Mouse (Mus musculus): Measurements from ENCODE around the gene Dpagt1.

Dpagt1 gene

DNA sequence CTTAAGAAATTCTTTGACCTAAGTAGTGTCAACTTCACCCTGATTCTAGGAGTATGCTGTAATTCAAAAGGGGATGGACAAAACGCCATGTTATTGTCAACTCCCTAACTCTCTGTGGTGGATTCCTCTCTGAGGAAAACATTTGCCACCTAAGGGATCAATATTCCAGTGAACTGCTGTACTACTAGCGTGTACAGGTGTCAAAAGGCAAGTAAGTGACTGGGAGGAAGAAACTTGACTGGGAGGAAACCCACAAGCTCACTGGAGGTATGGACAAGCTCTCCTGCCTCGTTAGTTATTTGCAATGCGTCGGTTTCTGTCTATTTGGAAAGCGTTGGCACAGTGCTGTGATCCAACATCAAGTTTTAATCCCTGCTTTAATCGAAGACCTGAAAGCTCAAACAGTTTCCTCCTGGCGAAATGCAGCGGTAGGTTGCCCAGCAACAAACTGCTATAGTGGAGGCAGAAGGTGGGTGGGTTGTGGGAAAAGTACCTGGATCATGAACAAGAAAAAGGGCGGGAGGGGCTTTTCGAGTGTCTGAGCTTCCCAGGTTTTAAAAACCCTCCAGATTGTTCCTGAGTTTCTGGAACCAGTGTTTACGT lies at the start of gene Dpagt1:
Gene Dpagt1 (plus strand): TSS at position 252 of the 603 bp plus-strand sequence.
- WGBS = under 1% methylated on average over 12 of the region's 12 CpGs

DNA sequence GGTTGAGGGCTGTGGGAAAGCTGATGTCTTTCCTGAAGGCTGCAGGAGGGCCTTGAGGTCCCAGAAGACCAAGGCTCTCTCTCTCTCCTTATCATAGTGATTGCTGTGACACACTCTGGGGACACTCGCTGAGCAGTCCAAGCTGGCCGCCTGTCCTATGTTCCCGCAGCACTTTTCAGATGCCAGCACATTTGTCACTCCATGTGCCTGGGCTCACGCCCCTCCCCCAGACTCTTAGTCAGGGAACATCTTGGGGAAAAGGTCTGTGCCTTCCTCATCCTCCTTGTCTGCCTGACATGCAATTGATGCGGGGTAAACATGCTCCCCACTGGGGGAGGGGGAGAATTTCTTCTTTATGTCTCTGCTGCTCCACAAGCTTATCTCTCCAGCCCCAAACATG lies 42.6 kb upstream of the Dpagt1 start:
- 66% methylated on average over 5 of the region's 5 CpGs for WGBS

DNA sequence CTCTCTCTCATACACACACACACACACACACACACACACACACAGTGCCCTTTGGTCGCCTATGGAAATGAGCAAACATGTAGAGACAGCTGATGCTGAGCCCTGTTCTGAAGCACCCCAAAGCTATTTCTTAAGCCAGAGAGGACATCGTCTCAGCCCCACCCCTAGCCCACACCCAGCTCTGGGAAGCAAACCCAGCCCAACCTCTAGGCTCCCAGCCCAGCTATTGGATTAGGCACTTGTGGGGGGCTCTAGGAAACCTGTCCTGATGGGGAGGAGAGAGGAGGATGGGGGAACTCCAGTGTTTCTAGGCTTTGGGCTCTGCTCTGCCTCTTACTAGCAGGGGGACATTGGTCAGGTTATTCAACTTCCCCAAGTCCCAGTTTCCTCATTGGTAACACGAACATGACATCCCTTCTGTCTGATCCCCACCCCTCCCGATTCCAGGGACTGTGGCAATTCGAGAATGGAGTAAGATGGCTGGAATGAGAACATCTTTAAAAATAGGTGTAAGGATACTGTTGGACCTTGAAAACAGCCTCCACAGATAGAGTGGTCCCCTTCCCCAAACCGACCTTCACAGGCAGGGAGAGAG lies 39.5 kb upstream of the Dpagt1 start:
- 14% methylated on average over 6 of the region's 6 CpGs for WGBS

DNA sequence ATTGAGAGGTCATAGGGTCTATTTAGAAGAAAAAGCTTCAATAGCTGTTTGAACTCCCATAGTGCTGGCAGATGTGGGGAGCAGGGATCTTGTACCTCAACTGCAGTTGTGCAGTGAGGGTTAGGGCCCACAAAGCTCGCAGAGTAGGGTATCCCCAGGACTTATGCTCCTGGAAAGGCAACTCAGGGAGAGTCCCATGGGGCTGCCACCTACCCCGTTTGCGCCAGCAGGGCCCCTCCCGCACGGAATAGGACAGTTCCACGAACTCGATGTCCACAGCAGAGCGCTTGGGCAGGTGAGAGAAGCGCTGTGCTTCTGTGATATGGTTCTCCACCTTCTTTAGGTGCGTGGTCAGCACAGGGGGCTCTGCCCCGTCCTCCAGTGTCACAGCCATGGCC lies 38.8 kb upstream of the Dpagt1 start:
- WGBS = 9% methylated on average over 11 of the region's 11 CpGs

DNA sequence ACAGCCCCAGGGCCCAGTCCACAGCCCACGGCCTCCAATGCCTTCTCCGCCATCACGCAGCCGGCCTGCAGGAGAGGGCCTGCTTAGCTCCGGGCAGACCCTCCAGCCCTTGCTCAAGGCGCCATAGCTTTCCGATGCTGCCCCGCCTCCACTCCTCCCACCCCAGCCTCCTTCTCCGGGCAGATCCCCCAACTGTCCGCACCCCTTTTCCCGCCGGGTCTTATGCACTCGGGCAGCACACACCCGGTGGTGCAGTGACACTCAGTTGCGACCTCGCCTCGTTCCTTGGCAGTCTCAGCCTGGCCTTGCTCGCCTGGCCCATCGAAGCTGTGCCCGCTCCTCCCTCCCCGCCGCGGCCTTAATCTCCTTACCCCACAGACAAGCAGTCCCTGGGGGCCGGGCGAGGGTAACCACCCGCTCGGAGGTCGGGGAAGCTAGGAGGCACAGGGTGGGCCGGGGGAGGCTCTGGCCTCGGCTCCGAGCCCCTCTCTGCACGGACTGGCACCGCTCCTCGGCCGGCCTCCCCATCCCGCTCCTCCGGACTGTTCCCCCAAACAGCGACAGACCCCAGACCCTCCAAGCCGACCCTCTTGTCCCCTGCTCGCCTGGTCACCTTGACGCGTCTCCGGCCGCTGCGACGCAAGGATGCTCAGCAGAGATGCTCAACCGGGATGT lies 38.3 kb upstream of the Dpagt1 start:
- under 1% methylated on average over 46 of the region's 47 CpGs for WGBS

DNA sequence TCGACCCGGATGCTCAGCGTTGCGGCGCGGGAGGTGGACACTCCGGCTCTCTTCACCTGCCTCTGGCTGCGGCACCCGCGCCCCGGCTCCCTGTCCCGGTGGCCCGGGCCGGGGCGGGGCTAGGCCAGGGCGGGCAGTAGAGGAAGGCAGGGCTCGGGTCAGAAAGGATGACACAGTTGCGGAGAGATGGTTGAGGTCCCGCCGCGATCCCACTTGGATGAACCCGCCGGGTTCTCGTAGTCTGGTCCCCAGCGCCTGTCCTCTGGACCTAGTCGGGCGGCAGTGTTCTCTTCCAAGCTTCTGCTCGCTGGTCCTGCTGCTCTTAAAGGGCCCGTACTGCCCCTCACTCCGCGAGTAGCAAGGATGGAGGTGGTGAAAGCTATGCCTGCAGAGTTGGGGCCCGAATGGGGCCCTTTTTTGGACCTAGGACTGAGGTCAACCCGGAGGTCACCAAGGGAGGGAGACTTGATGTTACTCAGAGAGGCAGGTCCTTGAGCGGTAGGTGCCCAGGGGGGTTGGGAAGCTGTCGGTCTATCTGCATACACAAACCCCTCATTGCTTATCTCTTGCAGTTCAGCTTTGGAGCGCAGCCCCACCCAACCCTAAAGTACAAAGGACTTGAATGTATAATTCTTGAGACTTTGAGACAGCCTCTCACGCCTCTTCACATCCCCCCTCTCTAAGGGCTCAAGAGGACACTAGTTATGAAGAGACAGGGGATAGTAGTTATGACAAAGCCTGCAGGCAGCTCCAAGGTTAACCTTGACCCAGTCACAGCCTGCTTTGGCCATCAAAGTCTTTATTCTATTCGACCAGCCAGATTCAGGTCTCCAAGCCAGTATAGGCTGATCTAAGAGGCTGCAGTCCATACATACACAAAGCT lies 37.5 kb upstream of the Dpagt1 start, which contains the start of gene Abcg4:
Gene Abcg4 (minus strand): TSS at position 540 of the 883 bp plus-strand sequence.
- 2% methylated on average over 38 of the region's 38 CpGs for WGBS

DNA sequence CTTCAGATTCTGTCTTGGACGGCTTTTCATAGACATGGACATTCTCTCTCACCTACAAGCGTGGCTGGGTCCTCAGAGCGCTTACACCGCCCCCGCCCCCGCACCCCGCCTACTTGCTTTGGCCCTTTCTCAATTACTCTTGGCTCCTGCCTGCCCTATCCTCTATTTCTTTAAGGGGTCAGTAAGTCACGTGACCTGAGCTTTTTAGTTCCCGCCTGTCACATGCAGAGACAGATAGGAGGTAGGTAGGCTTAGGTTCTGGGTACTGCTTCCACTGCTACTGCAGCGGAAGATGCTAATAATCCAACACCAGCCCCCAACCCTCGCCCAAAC lies 36.9 kb upstream of the Dpagt1 start:
- 13% methylated on average over 11 of the region's 11 CpGs for WGBS

DNA sequence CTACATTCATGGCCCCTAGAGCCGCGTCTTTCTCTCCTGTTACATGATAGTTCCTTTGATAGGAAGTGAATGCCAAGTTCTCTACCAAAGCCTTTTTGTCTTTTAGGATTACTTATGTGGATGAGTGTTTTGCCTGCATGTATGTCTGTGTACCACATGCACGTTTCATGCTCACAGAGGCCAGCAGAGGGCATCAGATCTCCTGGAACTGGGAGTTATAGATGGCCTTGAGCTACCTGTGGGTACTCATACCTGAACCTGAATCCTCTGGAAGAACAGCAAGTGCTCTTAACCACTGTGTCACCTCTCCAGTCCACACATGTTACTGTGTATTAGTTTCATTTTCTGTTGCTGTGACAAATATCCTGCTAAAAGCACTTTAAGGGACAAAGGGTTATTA lies 33.3 kb upstream of the Dpagt1 start:
- WGBS = 61% methylated on average over 3 of the region's 3 CpGs

DNA sequence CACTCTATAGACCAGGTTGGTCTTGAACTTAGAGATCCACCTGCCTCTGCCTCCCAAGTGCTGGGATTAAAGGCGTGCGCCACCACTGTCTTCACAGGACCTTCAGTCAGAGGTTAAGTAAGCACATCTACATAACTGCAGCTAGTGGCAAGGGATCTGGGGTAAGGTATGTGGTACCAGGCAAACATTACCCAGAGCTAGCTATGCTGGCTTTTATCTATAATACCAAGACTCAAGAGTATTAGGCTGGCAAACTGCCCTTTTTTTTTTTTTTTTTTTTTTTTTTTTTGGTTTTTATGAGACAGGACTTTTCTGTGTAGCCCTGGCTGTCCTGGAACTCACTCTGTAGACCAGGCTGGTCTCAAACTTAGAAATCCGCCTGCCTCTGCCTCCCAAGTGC lies 25.8 kb upstream of the Dpagt1 start:
- WGBS = 96% methylated on average over 3 of the region's 3 CpGs

DNA sequence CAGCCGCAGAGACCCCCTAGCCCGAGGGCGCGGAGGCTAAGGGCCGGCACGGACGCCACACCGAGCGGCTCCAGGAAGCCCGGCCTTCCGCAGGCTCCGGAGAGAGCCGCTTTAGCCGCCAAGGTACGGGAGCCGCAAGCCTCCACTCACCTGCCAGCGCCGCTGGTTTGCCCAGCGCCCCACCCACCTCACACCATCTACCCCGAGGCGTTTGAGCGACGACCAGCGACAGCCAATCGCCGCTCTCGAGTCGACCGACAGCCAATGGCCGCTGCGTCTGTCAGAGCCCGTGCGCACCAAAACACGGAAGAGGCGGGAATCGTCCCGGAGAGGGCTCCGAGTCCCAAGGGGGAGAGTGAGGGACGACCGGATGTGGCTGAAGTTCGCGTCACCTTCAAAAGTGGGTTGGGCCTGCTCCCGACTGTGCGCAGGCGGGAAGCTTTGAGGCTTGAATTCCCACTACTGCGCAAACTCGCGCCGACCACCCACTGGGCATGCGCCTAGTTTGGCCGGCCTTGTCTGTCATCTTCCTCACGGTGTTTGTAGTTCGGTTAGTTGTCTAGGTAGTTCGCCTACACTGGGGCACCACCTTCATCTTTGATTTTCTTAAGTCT lies 20.2 kb upstream of the Dpagt1 start, which contains the start of gene Hinfp:
Gene Hinfp (minus strand): TSS at position 206 of the 614 bp plus-strand sequence.
- under 1% methylated on average over 54 of the region's 54 CpGs for WGBS

DNA sequence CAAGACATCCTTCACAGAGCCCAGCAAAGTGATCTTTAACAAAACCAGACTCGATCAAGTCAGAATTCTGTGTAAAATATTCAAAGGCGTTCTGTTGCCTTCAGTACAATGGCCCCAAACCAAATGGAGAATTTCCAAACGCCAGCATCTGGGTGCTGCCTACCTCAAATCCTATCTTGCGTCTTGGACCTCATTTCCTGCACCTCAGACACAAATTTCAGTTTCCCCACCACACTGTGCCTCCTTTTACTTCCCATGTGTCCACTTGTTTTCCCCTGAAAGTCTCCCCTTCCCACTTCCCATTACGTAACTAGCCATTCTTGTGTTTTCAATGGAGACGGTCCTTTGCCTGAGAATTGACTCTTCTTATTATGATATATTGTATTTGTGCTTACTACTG lies 19.3 kb upstream of the Dpagt1 start:
- WGBS = 72% methylated on average over 6 of the region's 6 CpGs

DNA sequence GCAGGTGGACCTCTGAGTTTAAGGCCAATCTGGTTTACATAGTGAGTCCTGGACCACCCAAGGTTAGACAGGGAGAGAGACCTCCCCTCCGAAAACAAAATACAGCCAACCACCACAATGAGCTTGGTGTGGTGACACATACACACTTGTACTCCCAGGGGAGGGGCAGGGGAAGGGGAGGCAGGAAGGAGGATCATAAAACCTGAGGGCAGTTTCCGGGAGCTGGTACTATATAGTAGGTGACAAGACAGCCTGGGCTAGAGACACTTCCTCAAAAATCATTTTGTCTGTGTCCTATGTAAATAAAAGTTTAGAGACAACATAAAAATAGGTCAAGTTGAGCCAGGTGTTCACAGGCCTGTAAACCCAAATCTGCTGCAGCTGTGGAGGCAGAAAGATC lies 18.6 kb upstream of the Dpagt1 start:
- 86% methylated on average over 2 of the region's 2 CpGs for WGBS

DNA sequence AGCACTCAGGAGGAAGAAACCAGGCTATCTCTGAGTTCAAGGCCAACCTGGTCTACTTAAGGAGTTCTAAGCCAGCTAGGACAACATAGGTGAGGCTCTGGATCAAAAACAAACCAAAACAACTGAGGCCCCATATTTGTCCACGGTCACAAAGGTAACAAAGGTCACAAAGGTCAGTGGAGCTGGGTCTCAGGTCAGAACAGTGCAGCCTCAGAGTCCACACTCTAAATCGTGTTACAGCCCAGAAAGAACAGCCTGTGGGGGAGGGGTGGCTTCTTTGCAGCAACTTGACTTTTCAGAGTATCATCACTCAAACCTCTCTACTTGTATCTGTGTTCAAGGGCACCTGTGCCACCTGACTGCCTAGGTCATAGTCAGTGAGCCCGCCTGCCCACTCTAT lies 16.1 kb upstream of the Dpagt1 start:
- 70% methylated on average over 3 of the region's 3 CpGs for WGBS

DNA sequence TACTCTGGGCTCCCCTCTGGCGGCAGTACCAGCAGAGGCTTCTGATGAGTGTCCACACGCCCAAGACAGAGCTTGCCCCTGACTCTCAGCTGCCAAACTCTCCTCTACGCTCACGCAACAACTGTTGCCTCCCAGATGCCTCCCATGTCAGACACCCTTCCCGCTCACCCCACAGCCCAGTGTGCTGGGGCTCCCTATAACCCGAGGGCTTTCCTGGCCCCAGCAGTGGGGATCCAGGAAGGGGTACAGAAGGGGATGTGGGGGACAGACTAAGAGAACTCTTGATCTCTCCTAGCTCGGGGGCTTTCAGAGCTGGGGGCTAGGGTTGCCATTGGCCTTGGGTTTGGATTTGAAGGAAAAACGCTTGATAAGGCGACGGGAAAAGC lies 15.1 kb upstream of the Dpagt1 start:
- 56% methylated on average over 10 of the region's 10 CpGs for WGBS

DNA sequence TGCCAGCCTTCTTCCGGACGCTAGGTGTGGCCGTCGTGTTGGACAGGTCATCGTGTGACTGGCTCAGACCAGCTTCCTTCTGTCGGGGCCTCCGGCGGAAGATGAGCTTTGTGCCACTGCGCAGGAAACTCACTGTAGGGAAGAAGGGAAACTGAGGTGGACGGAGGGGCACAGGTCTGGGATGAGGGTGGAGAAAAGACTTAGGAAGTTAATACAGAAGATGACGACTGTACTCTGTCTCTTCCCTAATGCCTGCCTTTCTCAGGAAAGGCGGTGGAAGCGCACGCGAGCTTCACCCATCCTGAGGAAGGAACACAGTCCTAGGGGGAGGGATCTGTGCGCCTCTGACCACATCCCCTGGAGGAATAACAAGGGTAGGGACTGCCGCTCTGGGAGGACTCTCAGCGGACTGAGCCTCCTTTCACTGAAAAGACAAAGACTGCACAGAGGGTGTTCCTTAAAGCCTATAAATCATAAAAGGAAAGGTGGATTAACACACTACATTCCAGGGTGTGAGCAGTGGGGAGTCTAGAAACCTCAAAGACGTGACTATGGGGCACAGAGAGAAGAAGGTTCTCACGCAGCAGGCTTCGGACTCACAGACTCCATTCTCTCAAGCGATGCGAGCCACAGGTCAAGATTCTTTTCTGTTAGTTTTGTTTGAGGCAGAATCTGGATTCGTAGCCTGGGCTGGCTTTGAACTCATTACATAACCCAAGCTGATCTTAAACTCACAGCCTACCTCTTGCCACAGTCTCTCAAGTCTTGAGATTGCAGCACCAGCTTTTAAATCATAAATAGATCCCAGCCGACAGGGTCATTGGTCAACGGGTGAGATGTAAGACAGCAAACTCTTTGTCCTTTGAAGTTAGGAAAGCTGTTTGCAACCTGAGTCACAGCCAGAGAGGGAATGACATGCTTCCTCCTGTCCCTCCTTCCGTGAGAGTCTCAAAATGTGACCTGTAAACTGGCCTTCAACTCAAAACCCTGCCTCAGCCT lies 14.4 kb upstream of the Dpagt1 start:
- 47% methylated on average over 27 of the region's 27 CpGs for WGBS

DNA sequence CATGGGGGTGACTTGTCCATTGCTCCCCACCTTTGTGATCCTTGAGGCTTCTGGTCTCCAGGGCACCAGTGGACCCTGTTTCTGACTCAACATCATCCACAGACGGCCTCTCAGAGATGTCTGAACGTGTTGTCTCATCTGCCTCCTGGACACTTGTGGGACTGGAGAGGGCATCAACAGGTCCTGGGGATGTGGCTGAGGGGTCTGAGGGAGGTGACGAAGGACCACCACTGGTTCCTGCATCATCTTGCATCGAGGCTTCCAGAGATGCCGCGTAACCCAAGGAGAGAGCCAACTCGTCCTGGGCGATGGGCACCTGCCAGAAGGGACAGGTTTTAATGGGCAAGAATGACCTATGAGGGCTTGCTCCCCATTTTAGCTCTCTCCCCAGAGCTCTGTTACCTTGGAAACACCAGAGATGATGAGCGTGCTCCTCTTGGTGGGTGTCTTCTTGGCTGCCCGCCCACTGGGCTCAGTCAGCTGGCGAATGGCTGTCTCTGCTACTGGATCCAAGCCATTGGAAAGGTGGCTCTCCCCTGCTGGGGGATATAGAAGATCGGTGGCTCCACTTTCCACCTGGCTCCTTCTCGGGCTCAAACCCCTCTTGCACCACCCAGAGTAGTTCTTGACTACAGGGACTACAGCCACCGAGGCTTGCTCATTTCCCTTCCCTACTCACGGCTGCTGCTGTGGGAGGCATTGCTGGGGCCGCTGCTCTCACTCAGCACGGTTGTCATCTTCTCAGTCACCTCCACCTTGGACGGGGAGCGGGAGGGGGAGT lies 12.2 kb upstream of the Dpagt1 start:
- 51% methylated on average over 19 of the region's 19 CpGs for WGBS

DNA sequence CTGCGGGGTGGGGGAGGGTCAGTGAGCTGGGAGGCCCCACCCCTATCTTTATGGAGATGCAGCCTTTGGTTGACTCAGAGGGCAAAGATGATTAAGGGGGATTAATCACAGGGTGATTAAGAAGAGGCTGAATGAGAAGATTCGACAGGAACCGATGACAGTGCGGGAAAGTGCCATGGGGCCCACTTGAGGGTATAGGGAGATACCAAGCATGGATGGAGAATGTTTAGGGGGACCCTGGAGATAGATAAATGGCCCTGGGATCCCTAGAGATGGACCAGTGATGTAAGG lies 11.6 kb upstream of the Dpagt1 start:
- WGBS = 61% methylated on average over 4 of the region's 4 CpGs

DNA sequence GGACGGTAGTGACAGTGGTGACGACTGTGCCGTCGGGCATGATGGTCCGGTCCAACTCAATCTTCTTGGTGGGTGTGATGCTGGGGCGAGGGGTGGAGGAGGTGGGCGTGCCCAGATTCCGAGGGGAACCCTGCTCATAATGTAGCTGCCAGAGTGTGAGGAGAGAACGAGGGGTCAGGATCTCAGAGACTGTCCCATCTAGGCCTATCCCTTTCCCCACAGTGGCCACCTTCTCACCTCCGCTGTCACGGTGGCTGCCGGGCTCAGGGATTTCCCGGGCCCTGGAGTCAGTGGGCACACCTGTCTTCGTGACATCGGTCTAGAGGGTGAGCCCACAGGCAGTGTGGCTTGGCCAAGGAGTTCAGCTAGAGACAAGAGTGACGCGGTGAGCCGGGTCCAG lies 10.9 kb upstream of the Dpagt1 start:
- WGBS = 82% methylated on average over 18 of the region's 18 CpGs

DNA sequence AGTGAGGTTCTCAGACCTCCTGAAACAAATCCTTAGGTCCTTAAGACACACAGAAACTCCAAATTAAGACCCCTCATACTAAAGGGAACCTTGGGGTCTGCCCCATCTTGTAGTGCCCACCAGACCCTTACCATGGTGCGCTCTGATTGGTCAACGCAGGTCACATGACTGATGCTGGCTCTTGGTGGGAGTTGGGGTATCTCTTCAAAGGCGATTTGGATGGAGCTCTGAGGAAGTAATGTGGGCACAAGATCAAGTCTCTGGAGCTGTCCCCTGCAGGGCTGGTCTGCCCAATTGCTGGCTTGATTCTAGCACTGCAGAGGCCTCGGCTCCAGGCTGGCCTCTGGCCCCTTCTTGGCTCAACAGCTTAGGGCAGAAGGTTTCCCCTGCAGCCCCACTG lies 8.4 kb upstream of the Dpagt1 start:
- WGBS = 62% methylated on average over 4 of the region's 4 CpGs
